Mouse (Mus musculus): ENCODE data around the gene Col8a2. TPM values are rescaled to one million over a fixed set of nuclear protein-coding genes. Genes with fewer than 3 reads are reported as not detected.

Col8a2 gene
- polyA plus RNA-seq, 1 experiment = 0.62 TPM

- Histone ChIP-seq H3K79me3 (ENCODE audit: low read depth) (peaks cover 86% of the 10 kb centered on the region), H3K79me2 (ENCODE audit: control insufficient read depth, insufficient read depth) (peaks cover 100% of the 10 kb centered on the region), H3ac (ENCODE audit: control insufficient read depth, insufficient read length, low read depth) (no peak overlapping the region), H3K27me3 (ENCODE audit: control insufficient read depth, insufficient read depth, insufficient read length) (no peaks in the 10 kb centered on the region), H3K4me3 (ENCODE audit: insufficient read depth, poor library complexity, severe bottlenecking) (no peak overlapping the region), H3K36me3 (ENCODE audit: control insufficient read depth, insufficient read depth) (peaks cover 41% of the 10 kb centered on the region)
- TF ChIP-seq MYOG (IDR thresholded peaks at IDR 0.05; ENCODE audit: control insufficient read depth, extremely low read depth, insufficient read length) = no peak
- no peak for TF ChIP-seq USF1 (IDR thresholded peaks at IDR 0.05; ENCODE audit: low read depth)
- no peak for TF ChIP-seq CTCF (IDR thresholded peaks at IDR 0.05; ENCODE audit: control insufficient read depth, insufficient read depth, insufficient read length)
- no peak for TF ChIP-seq FOSL1 (IDR thresholded peaks at IDR 0.05; ENCODE audit: insufficient read depth, low read length, poor library complexity, severe bottlenecking)
- TF ChIP-seq CEBPB (IDR thresholded peaks at IDR 0.05; ENCODE audit: low read depth) = no peak
- no peak for TF ChIP-seq MYOD1 (IDR thresholded peaks at IDR 0.05; ENCODE audit: control insufficient read depth, insufficient read length, low read depth)
- no peak for TF ChIP-seq MAX (IDR thresholded peaks at IDR 0.05)
Measured at GRCm38 (mm10) chr4:126246202-126246889, 40.2 kb upstream of the Col8a2 start.

GRCm38 (mm10) chr4:126248261-126248868 is 38.2 kb upstream of the Col8a2 start:
- peaks cover 96% of the 10 kb centered on the region for H3K79me3 ChIP-seq (ENCODE audit: low read depth)
- H3K27me3 ChIP-seq (ENCODE audit: control insufficient read depth, insufficient read depth, insufficient read length) = no peaks in the 10 kb centered on the region
- peaks cover 100% of the 10 kb centered on the region for H3K79me2 ChIP-seq (ENCODE audit: control insufficient read depth, insufficient read depth)
- H3K4me3 ChIP-seq (ENCODE audit: insufficient read depth, poor library complexity, severe bottlenecking) = no peak overlapping the region
- TF ChIP-seq MYOD1 (IDR thresholded peaks at IDR 0.05; ENCODE audit: control insufficient read depth, insufficient read length, low read depth) (no peak), CEBPB (IDR thresholded peaks at IDR 0.05; ENCODE audit: low read depth) (no peak), MAX (IDR thresholded peaks at IDR 0.05) (no peak), MYOG (IDR thresholded peaks at IDR 0.05; ENCODE audit: control insufficient read depth, extremely low read depth, insufficient read length) (no peak), FOSL1 (IDR thresholded peaks at IDR 0.05; ENCODE audit: insufficient read depth, low read length, poor library complexity, severe bottlenecking) (no peak), CTCF (IDR thresholded peaks at IDR 0.05; ENCODE audit: control insufficient read depth, insufficient read depth, insufficient read length) (no peak)
- H3ac ChIP-seq (ENCODE audit: control insufficient read depth, insufficient read length, low read depth) = no peak overlapping the region
- peaks cover 43% of the 10 kb centered on the region for H3K36me3 ChIP-seq (ENCODE audit: control insufficient read depth, insufficient read depth)

DNA sequence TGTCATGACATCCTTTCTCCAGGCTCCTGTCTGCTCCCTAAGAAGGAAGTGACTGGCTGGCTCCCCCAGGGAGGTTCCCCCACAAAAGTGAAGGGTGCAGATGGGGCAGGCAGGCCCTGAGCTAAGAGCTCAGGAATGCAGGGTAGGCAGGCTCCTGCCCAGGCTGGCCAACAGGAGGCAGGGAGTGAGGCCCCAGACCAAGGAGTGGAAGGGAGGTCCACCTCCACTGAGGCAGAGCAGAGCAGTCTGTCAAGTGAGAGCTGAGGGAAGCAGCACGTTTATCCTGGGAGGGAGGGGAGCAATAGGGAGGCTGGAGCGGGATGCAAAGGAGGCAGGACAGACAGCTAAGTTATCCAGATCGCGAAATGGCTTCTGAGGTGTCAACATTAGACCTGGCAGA is 35.9 kb upstream of the Col8a2 start:
- peaks cover 100% of the 10 kb centered on the region for H3K79me2 ChIP-seq (ENCODE audit: control insufficient read depth, insufficient read depth)
- peaks cover 38% of the 10 kb centered on the region for H3K36me3 ChIP-seq (ENCODE audit: control insufficient read depth, insufficient read depth)
- H3K79me3 ChIP-seq (ENCODE audit: low read depth) = peaks cover 99% of the 10 kb centered on the region
- H3ac ChIP-seq (ENCODE audit: control insufficient read depth, insufficient read length, low read depth) = no peak overlapping the region
- H3K4me3 ChIP-seq (ENCODE audit: insufficient read depth, poor library complexity, severe bottlenecking) = no peak overlapping the region
- H3K27me3 ChIP-seq (ENCODE audit: control insufficient read depth, insufficient read depth, insufficient read length) = no peaks in the 10 kb centered on the region
- TF ChIP-seq MAX (IDR thresholded peaks at IDR 0.05) (peak; percentile 42), MYOD1 (IDR thresholded peaks at IDR 0.05; ENCODE audit: control insufficient read depth, insufficient read length, low read depth) (peak; percentile 12), CEBPB (IDR thresholded peaks at IDR 0.05; ENCODE audit: low read depth) (no peak)

DNA sequence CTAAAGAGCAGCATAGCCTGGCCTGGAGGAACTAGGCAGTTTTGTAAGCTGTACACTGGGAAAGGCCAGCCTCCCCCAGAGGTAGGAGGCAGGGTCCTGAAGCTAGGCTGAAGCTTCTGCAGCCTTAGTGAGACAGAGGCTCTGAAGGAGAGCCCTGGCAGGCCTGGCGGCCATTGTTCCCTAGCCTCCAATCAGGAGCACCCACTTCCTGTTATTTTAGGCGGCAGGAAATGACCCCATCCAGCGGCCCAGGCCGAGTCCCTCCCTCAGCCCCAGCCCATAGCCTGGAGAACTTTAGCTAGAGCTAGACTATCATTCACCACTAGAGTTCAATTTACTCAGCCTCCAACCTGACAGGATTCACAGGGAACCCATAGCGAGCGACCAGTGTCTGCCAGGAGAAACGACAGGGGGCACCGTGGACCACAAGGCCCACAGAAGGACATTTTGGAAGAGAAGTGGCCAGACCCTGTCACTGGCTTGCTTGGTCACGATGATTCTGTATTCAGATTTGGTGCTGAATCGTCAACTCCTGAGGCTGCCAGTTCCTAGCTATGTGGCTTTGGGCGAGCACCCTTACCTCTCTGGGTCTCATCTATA is 34.8 kb upstream of the Col8a2 start:
- Histone ChIP-seq H3K27me3 (ENCODE audit: control insufficient read depth, insufficient read depth, insufficient read length) (no peaks in the 10 kb centered on the region), H3K36me3 (ENCODE audit: control insufficient read depth, insufficient read depth) (peaks cover 29% of the 10 kb centered on the region), H3K79me3 (ENCODE audit: low read depth) (peaks cover 91% of the 10 kb centered on the region), H3K79me2 (ENCODE audit: control insufficient read depth, insufficient read depth) (peaks cover 98% of the 10 kb centered on the region), H3ac (ENCODE audit: control insufficient read depth, insufficient read length, low read depth) (peak overlapping the region; percentile 8), H3K4me3 (ENCODE audit: insufficient read depth, poor library complexity, severe bottlenecking) (no peak overlapping the region)
- TF ChIP-seq CEBPB (IDR thresholded peaks at IDR 0.05; ENCODE audit: low read depth) (no peak), CTCF (IDR thresholded peaks at IDR 0.05; ENCODE audit: control insufficient read depth, insufficient read depth, insufficient read length) (no peak), USF1 (IDR thresholded peaks at IDR 0.05; ENCODE audit: low read depth) (no peak), FOSL1 (IDR thresholded peaks at IDR 0.05; ENCODE audit: insufficient read depth, low read length, poor library complexity, severe bottlenecking) (no peak), MYOD1 (IDR thresholded peaks at IDR 0.05; ENCODE audit: control insufficient read depth, insufficient read length, low read depth) (no peak), MAX (IDR thresholded peaks at IDR 0.05) (no peak), MYOG (IDR thresholded peaks at IDR 0.05; ENCODE audit: control insufficient read depth, extremely low read depth, insufficient read length) (no peak)

GRCm38 (mm10) chr4:126252411-126253237 is 34.0 kb upstream of the Col8a2 start:
- Histone ChIP-seq H3K79me2 (ENCODE audit: control insufficient read depth, insufficient read depth) (peaks cover 98% of the 10 kb centered on the region), H3ac (ENCODE audit: control insufficient read depth, insufficient read length, low read depth) (no peak overlapping the region), H3K79me3 (ENCODE audit: low read depth) (peaks cover 84% of the 10 kb centered on the region), H3K27me3 (ENCODE audit: control insufficient read depth, insufficient read depth, insufficient read length) (no peaks in the 10 kb centered on the region), H3K36me3 (ENCODE audit: control insufficient read depth, insufficient read depth) (peaks cover 27% of the 10 kb centered on the region), H3K4me3 (ENCODE audit: insufficient read depth, poor library complexity, severe bottlenecking) (no peak overlapping the region)
- TF ChIP-seq FOSL1 (IDR thresholded peaks at IDR 0.05; ENCODE audit: insufficient read depth, low read length, poor library complexity, severe bottlenecking) = no peak
- TF ChIP-seq MYOD1 (IDR thresholded peaks at IDR 0.05; ENCODE audit: control insufficient read depth, insufficient read length, low read depth) = no peak
- TF ChIP-seq MYOG (IDR thresholded peaks at IDR 0.05; ENCODE audit: control insufficient read depth, extremely low read depth, insufficient read length) = no peak
- TF ChIP-seq CTCF (IDR thresholded peaks at IDR 0.05; ENCODE audit: control insufficient read depth, insufficient read depth, insufficient read length) = no peak
- TF ChIP-seq USF1 (IDR thresholded peaks at IDR 0.05; ENCODE audit: low read depth) = no peak
- no peak for TF ChIP-seq CEBPB (IDR thresholded peaks at IDR 0.05; ENCODE audit: low read depth)
- TF ChIP-seq MAX (IDR thresholded peaks at IDR 0.05) = no peak
